Mouse (Mus musculus) testis, adult 2 months (tissue): ENCODE data around the gene 2810459M11Rik.

Experiments
- CTCF ChIP-seq: fragments of 200-500 bp; IDR thresholded peaks from 2 replicates; pipeline ENCODE4 v1.5.1; 2012; ENCODE audit warnings: low read depth, mild to moderate bottlenecking, inconsistent platforms, low read length, moderate library complexity; ENCODE audit not compliant: control insufficient read depth, insufficient read depth, insufficient replicate concordance
- POLR2A ChIP-seq: fragments of 200-500 bp; IDR thresholded peaks from 2 replicates; pipeline ENCODE4 v1.6.1; 2012; ENCODE audit warnings: low read depth, mild to moderate bottlenecking, inconsistent platforms, low read length, moderate library complexity; ENCODE audit not compliant: control insufficient read depth

DNA sequence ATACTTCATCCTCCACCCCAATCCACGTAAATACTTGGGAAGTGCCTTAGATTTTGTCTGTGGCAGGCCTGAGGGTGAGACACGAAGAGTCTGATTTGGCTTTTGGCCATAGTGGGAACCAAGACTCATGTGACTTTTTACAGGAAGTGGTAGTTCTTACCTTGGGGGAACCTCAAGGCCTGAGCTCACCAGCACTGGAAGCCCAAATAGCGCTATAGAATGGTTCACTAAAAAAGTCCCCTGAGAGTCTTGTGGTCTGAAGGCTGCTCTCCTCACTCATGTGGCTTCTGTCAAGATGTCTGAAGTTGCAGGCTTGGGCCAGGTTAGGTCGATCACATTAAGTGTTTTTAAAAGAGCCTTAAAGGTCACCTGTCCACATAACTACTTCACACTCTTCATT is 47.7 kb upstream of the 2810459M11Rik start:
- TF ChIP-seq POLR2A (no peak), CTCF (no peak)
